Mouse (Mus musculus): ENCODE results near the gene Pank4. TPM values are rescaled to one million over a fixed set of nuclear protein-coding genes. Genes with fewer than 3 reads are reported as not detected.

Pank4 gene
- polyA plus RNA-seq, 1 experiment from 2014 or later: 47.2 TPM

- no peaks in the 10 kb centered on the region for H3K27me3 ChIP-seq (replicated peaks; ENCODE audit: control insufficient read depth, insufficient read depth, low read length)
- peak overlapping the region; percentile 58 for H3K4me3 ChIP-seq (ENCODE audit: low read depth, low read length)
- H3K9me3 ChIP-seq (ENCODE audit: control insufficient read depth, low read length): no peaks in the 10 kb centered on the region
- H3K4me1 ChIP-seq (replicated peaks; ENCODE audit: control insufficient read depth, insufficient read depth, low read length): peaks cover 47% of the 10 kb centered on the region
- WGBS: 43% methylated on average over 9 of the region's 9 CpGs
- peak overlapping the region; percentile 72 for H3K9ac ChIP-seq (ENCODE audit: low read depth, low read length)
- peaks cover 28% of the 10 kb centered on the region; the same call in 1 of the 2 replicates for H3K36me3 ChIP-seq (ENCODE audit: control insufficient read depth, insufficient read depth, low read length)
- H3K27ac ChIP-seq (ENCODE audit: low read depth, low read length): peak overlapping the region; percentile 78
- peak overlapping the region; percentile 90 for H3K4me2 ChIP-seq
- peak; percentile 37 for ATAC-seq (replicated peaks; ENCODE audit: low FRiP score)
- no peak for DNase-seq (ENCODE audit: low spot score)
These were observed 36.7 kb upstream of the Pank4 start for GRCm38 (mm10) chr4:154926969-154927898.

- 13% methylated on average over 5 of the region's 5 CpGs for WGBS
- DNase-seq (ENCODE audit: low spot score): no peak
- peaks cover 23% of the 10 kb centered on the region; the same call in 1 of the 2 replicates for H3K36me3 ChIP-seq (ENCODE audit: control insufficient read depth, insufficient read depth, low read length)
- H3K27ac ChIP-seq (ENCODE audit: low read depth, low read length): peak overlapping the region; percentile 78
- H3K9me3 ChIP-seq (ENCODE audit: control insufficient read depth, low read length): no peaks in the 10 kb centered on the region
- peak overlapping the region; percentile 58 for H3K4me3 ChIP-seq (ENCODE audit: low read depth, low read length)
- peaks cover 46% of the 10 kb centered on the region for H3K4me1 ChIP-seq (replicated peaks; ENCODE audit: control insufficient read depth, insufficient read depth, low read length)
- peak; percentile 50 for ATAC-seq (replicated peaks; ENCODE audit: low FRiP score)
- peak overlapping the region; percentile 90 for H3K4me2 ChIP-seq
- H3K27me3 ChIP-seq (replicated peaks; ENCODE audit: control insufficient read depth, insufficient read depth, low read length): no peaks in the 10 kb centered on the region
- H3K9ac ChIP-seq (ENCODE audit: low read depth, low read length): peak overlapping the region; percentile 72
These were observed 36.0 kb upstream of the Pank4 start for GRCm38 (mm10) chr4:154927899-154928337.

GRCm38 (mm10) chr4:154928395-154929087, 35.4 kb upstream of the Pank4 start, which contains the start of gene Tnfrsf14:
TSS of gene Tnfrsf14 (minus strand) at chr4:154928563.
- H3K9ac ChIP-seq (ENCODE audit: low read depth, low read length): peak within 1 kb of the TSS; percentile 72
- H3K9me3 ChIP-seq (ENCODE audit: control insufficient read depth, low read length): no peaks in the 10 kb centered on the region
- WGBS: 13% methylated on average over 12 of the region's 12 CpGs
- peaks cover 19% of the 10 kb centered on the region; the same call in 1 of the 2 replicates for H3K36me3 ChIP-seq (ENCODE audit: control insufficient read depth, insufficient read depth, low read length)
- H3K27ac ChIP-seq (ENCODE audit: low read depth, low read length): peak within 1 kb of the TSS; percentile 78
- H3K4me2 ChIP-seq: peak within 1 kb of the TSS; percentile 90
- DNase-seq (ENCODE audit: low spot score) (peak; percentile 69), ATAC-seq (replicated peaks; ENCODE audit: low FRiP score) (peak; percentile 91)
- peaks cover 45% of the 10 kb centered on the region for H3K4me1 ChIP-seq (replicated peaks; ENCODE audit: control insufficient read depth, insufficient read depth, low read length)
- H3K27me3 ChIP-seq (replicated peaks; ENCODE audit: control insufficient read depth, insufficient read depth, low read length): no peaks in the 10 kb centered on the region; the same call in 1 of the 2 replicates
- peak within 1 kb of the TSS; percentile 58 for H3K4me3 ChIP-seq (ENCODE audit: low read depth, low read length)

GRCm38 (mm10) chr4:154929088-154929660, 34.7 kb upstream of the Pank4 start:
- H3K36me3 ChIP-seq (ENCODE audit: control insufficient read depth, insufficient read depth, low read length): peaks cover 14% of the 10 kb centered on the region; the same call in 1 of the 2 replicates
- ATAC-seq (replicated peaks; ENCODE audit: low FRiP score): peak; percentile 67
- no peak for DNase-seq (ENCODE audit: low spot score)
- no peaks in the 10 kb centered on the region; the same call in 1 of the 2 replicates for H3K27me3 ChIP-seq (replicated peaks; ENCODE audit: control insufficient read depth, insufficient read depth, low read length)
- peaks cover 43% of the 10 kb centered on the region for H3K4me1 ChIP-seq (replicated peaks; ENCODE audit: control insufficient read depth, insufficient read depth, low read length)
- H3K27ac ChIP-seq (ENCODE audit: low read depth, low read length): peak overlapping the region; percentile 78
- peak overlapping the region; percentile 90 for H3K4me2 ChIP-seq
- H3K9ac ChIP-seq (ENCODE audit: low read depth, low read length): peak overlapping the region; percentile 72
- peak overlapping the region; percentile 58 for H3K4me3 ChIP-seq (ENCODE audit: low read depth, low read length)
- no peaks in the 10 kb centered on the region for H3K9me3 ChIP-seq (ENCODE audit: control insufficient read depth, low read length)
- WGBS: 38% methylated on average over 12 of the region's 12 CpGs

- no peak for DNase-seq (ENCODE audit: low spot score)
- no peak overlapping the region for H3K27ac ChIP-seq (ENCODE audit: low read depth, low read length)
- H3K4me2 ChIP-seq: no peak overlapping the region
These were observed 30.5 kb upstream of the Pank4 start for GRCm38 (mm10) chr4:154933306-154933907.

GRCm38 (mm10) chr4:154934800-154935199, 29.1 kb upstream of the Pank4 start:
- DNase-seq (ENCODE audit: low spot score) (no peak), ATAC-seq (replicated peaks; ENCODE audit: low FRiP score) (no peak)
- H3K4me3 ChIP-seq (ENCODE audit: low read depth, low read length): no peak overlapping the region
- WGBS: 76% methylated on average over 2 of the region's 2 CpGs
- H3K36me3 ChIP-seq (ENCODE audit: control insufficient read depth, insufficient read depth, low read length): no peaks in the 10 kb centered on the region
- no peaks in the 10 kb centered on the region for H3K9me3 ChIP-seq (ENCODE audit: control insufficient read depth, low read length)
- H3K27me3 ChIP-seq (replicated peaks; ENCODE audit: control insufficient read depth, insufficient read depth, low read length): no peaks in the 10 kb centered on the region; the same call in 1 of the 2 replicates
- peaks cover 4% of the 10 kb centered on the region for H3K4me1 ChIP-seq (replicated peaks; ENCODE audit: control insufficient read depth, insufficient read depth, low read length)
- no peak overlapping the region for H3K9ac ChIP-seq (ENCODE audit: low read depth, low read length)
- H3K4me2 ChIP-seq: no peak overlapping the region
- no peak overlapping the region for H3K27ac ChIP-seq (ENCODE audit: low read depth, low read length)

More at GRCm38 (mm10) chr4:154933306-154933907, 30.5 kb upstream of the Pank4 start:
- Histone ChIP-seq H3K27me3 (replicated peaks; ENCODE audit: control insufficient read depth, insufficient read depth, low read length) (no peaks in the 10 kb centered on the region; the same call in 1 of the 2 replicates), H3K9ac (ENCODE audit: low read depth, low read length) (no peak overlapping the region), H3K9me3 (ENCODE audit: control insufficient read depth, low read length) (no peaks in the 10 kb centered on the region), H3K36me3 (ENCODE audit: control insufficient read depth, insufficient read depth, low read length) (no peaks in the 10 kb centered on the region), H3K4me1 (replicated peaks; ENCODE audit: control insufficient read depth, insufficient read depth, low read length) (peaks cover 14% of the 10 kb centered on the region), H3K4me3 (ENCODE audit: low read depth, low read length) (no peak overlapping the region)
- WGBS: 62% methylated on average over 13 of the region's 13 CpGs
- no peak for ATAC-seq (replicated peaks; ENCODE audit: low FRiP score)

GRCm38 (mm10) chr4:154935788-154936187, 28.1 kb upstream of the Pank4 start:
- Histone ChIP-seq H3K4me1 (replicated peaks; ENCODE audit: control insufficient read depth, insufficient read depth, low read length) (no peaks in the 10 kb centered on the region), H3K27ac (ENCODE audit: low read depth, low read length) (no peak overlapping the region), H3K36me3 (ENCODE audit: control insufficient read depth, insufficient read depth, low read length) (no peaks in the 10 kb centered on the region), H3K4me3 (ENCODE audit: low read depth, low read length) (no peak overlapping the region), H3K9ac (ENCODE audit: low read depth, low read length) (no peak overlapping the region), H3K9me3 (ENCODE audit: control insufficient read depth, low read length) (no peaks in the 10 kb centered on the region), H3K4me2 (no peak overlapping the region), H3K27me3 (replicated peaks; ENCODE audit: control insufficient read depth, insufficient read depth, low read length) (no peaks in the 10 kb centered on the region; the same call in 1 of the 2 replicates)
- no peak for DNase-seq (ENCODE audit: low spot score)
- 81% methylated on average over 7 of the region's 7 CpGs for WGBS
- ATAC-seq (replicated peaks; ENCODE audit: low FRiP score): no peak

All from liver, embryonic 11.5 days (tissue).